Mouse (Mus musculus) testis, adult 2 months (tissue): ENCODE data around the gene Loxl4.

Experiments
- CTCF ChIP-seq: fragments of 200-500 bp; IDR thresholded peaks from 2 replicates; pipeline ENCODE4 v1.5.1; 2012; ENCODE audit warnings: low read depth, mild to moderate bottlenecking, inconsistent platforms, low read length, moderate library complexity; ENCODE audit not compliant: control insufficient read depth, insufficient read depth, insufficient replicate concordance
- POLR2A ChIP-seq: fragments of 200-500 bp; IDR thresholded peaks from 2 replicates; pipeline ENCODE4 v1.6.1; 2012; ENCODE audit warnings: low read depth, mild to moderate bottlenecking, inconsistent platforms, low read length, moderate library complexity; ENCODE audit not compliant: control insufficient read depth

GRCm38 (mm10) chr19:42597286-42597685 lies 15.3 kb downstream of the Loxl4 start:
- TF ChIP-seq CTCF (no peak), POLR2A (no peak)
